Mouse (Mus musculus) layer of hippocampus, adult 18-20 months (tissue): ENCODE measurements around the gene Prkg1. TPM values are rescaled to one million over a fixed set of nuclear protein-coding genes. Genes with fewer than 3 reads are reported as not detected.
A peak's percentile ranks its signal among the peaks of the same experiment; 100 is the strongest.

ENCODE experiments used
- DNase-seq, 2 experiments: peaks; one replicate each; pipeline ENCODE4 v3.0.0; 2022; ENCODE audit warnings: low spot score in 2 of 2
- total RNA-seq, 2 experiments: library from RNA; stranded (reverse); gene quantifications; 2 replicates each; pipeline ENCODE4 v1.2.3; 2021

Gene Prkg1
- total RNA-seq, 2 experiments from 2014 or later = 20.8 to 22.6 TPM

DNA sequence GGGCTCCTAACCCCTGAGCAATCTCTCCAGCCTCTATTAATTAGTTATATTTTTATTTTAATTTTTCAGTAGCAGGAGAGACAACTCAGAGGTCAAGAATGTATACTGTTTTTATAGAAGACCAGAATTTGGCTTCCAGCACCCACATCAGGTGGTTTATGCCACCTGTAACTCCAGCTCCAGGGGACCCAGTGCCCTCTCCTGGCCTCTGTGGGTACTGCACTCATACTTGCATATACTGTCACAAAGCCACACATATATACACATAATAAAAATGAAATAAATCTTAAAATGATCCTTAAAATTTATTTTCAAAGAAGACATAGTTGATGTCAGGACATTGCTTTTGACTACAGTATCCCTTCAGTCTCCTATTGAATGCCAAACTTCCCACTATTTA, 862.5 kb downstream of the Prkg1 start:
- DNase-seq = no peak

DNA sequence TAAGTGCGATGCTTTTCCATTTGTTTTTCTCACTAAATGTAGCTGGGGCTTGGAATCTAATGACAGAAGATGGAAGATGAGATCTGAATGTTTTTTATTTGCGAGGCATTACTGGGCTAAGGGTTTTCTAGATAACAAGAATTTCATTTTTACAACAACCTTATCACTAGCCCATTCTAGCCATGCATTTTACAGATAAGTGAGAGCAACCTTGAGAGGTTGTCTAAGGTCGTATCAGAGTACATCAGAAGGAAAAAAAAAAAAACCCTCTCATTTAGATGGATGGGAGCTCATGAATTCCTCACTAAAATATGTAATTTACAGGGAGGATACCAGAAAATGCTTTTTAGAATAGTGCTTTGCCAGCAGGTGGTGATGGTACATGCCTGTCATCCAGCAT, 863.8 kb downstream of the Prkg1 start:
- no peak for DNase-seq

DNA sequence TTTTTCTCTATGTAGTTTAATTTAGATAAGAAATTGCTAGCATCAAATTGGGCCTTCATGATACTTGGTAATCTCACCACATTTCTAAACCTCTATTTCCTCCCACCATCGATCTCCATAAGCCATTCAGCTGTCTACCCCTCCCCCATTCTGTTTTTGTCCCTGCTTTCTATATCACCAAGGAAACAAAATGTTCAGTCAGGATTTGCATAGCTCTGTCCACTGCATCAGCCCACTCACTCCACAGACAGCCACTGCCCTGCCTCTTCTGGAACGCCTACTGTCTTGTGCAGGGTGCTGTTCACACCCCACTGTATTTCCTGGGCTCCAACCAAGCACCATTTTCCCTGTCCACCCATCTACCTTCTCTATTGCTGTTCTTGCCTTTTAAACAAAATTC, 874.5 kb downstream of the Prkg1 start:
- DNase-seq = no peak

DNA sequence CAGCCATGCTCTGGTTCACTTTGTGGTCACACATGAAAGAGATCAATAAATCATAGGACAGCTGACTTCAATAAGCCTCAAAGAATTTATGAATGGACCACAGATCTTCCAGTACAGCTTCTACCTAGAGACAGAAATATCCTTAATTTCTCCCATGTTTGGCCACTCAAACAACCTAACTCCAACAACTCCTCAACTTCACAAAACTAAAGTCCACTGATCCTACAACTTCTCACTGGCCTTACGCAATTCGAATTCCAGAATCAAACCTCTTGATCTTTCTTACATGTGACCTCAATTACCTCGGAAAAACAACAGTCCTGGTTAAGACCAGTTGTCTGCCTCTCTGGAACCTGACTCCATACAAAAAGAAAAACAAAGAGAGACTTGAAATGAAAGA, 875.0 kb downstream of the Prkg1 start:
- no peak for DNase-seq

DNA sequence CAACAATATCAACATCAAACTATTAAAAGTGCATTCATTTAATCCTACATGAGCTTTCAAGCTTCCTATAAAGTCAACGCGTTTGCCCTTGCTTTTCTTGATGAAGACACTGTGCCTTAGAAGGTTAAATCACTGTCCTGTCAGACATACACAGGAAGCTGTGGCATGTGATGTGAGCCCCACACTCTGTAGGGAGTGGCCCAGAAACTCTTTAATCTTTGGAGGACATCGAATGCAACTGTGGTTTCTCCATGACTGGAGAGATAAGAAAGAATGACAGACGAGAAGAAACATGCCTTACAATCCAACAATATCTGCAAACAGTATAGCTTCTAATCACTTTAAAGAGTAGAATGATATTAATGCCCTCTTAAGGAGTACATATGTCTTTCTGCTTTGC, 903.4 kb downstream of the Prkg1 start:
- DNase-seq = no peak

DNA sequence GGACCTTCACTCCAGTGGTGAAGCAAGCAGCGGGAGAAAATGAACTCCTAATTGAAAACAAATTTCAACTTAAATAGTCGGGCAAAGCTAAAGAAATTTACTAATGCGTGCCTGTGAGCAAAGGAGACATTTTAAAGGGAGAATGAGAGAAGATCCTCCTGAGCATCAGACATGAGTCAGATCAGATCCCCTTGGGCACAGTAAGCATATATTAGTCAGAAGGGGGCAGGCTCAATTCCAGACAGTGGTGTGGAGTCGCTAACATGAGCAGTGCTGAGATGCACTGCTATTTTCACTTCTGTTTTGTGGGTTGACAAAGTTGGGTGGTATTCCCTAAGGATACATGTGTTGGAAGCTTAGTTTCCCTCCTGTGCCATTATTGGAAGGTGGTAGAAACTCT, 913.8 kb downstream of the Prkg1 start:
- DNase-seq = no peak

DNA sequence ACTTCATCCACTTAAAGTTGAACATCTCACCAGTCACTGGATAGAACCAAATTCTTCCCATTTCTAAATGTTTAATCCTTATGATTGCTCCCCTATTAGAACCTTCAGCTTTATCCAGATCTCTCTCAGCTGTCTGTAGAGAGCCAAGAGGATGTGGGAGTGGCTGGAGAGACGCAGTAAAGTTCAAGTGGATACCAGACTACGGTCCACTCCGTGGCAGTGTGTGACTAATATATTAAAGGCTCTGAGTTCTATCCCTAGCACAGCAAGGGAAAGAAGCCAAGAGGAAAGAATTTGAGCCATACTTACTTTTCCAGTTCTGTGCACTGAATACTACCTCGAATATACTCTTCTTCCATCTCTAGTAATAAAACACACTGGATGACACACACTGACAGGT, 919.9 kb downstream of the Prkg1 start:
- no peak for DNase-seq

DNA sequence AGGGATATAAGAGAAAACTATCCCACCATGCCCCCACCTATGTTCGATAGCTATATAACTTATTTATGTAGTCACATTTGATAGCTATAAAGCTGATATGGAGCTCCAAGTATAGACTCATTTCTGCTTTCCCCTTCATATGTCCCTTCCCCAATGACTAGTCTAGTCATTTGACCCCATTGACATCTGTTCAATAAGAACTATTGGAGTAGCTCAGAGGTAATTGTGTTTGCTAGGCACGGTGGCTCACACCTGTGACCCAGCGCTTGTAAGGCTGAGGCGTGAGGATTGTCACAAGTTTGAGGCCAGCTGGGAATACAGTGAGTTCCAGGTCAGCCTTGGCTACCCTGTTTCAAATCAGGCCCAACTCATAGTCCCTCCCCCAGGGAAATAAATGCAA, 921.2 kb downstream of the Prkg1 start:
- no peak for DNase-seq

DNA sequence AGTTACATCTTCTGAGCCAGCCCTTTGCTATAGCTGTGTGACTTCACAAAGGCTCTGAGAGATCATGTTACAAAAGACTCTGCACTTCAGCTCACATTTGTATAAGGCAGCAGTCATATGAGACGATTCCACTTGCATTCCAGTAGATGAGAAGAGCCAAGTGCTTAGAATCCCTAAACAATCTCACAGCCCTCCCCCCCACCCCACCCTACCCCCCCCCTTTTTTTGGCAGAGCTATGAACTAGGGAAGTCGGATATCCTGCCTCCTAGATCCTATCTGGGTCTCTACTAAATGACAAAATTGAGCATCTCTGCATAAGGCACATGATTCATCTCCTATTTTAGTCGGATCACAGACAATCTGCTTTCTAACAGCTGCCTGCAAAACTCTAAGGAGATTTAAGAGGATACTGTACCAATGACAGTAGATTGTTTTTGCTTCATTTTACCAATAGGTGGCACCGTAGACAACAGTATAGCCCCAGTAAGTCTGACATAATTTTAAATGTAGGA, 921.7 kb downstream of the Prkg1 start:
- peak; percentile 21 to 82 for DNase-seq

DNA sequence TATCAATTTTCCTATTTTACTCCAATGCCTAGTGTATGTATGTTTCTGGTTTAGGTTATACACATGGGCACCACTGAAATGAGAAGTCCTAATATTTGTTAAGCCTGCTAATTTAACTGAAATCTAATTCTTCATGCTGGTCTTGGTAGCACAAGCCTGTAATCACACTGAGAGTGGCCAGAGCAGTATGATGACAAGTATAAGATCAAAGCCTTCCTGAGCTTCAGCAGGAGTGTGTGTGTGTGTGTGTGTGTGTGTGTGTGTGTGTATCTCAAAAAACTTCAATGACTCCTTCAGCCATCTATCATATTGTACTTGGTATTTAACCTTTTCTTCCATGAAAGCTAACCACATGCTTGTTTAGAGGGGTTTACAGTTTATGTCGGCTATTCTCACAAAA, 922.2 kb downstream of the Prkg1 start:
- DNase-seq = no peak

DNA sequence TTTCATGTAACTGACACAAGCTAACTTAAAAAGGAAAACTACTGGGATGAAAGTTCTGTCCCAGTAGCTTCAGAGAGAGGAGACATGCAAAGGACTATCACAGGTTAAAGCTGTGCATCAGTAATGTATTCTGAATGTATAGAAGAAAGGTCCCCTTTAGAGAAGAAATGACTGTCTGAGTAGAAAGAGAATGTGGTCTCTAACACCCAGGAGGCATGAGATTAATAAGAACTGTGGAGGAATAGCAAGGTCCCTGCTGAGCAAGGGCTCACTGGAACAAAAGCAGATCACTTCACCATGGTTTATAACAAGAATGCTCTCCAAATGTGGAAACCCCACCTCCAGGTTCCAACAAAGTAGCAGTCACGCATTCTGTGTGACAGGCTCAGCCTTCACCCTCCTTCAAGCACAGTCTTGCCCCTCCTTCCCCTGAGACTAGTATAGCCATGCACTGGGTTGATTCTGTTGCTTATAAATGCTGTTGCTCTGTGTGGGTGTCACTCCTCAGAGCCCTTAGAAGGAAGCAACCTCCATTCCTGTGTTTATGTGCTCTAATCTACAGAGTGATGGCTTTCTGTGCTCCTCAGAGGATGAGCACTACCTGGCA, 931.7 kb downstream of the Prkg1 start:
- DNase-seq = no peak

DNA sequence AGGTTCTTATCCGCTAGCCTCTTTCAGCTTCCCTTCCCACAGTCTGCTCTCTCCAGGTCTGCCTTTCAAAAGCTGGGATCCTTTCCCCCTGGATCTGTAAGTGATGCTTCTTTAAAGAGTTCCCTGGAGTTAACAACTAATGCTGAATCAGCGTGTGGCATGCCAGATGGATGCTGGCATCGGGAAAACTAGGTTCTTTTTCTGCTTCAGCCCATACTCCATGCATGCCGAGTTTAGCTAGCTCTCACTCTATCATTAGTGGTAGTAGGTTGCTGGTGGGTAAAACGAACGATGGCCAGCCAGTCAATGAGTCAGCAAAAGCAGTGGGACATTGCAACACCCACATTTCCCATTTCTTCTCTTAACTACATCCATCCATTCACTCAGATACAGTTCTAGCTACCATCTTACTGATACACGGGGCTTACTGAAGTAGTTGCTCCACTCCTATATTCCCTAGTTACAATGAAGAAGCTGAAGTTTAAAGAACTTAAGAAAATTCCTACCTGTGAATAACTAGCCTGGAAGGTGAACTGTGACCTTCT, 935.5 kb downstream of the Prkg1 start:
- DNase-seq = peak in 1 of 2 experiments; percentile 40

DNA sequence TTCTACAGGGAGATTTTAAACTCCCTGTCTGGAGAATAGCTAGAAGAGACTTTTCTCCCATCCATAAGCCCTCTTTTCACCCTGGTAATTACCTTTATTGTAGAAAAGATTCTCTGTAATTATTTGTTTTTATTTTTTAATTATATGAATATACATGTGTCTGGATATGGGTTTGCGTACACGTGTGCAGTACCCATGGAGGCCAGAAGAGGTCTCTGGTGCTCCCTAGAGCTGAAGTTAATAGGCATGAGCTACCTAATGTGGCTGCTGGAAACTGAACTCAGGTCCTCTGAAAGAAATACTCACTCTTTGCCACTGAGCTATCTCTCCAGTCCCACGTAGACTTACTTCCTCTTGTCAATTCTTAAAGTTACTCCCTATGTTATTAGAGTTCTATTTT, 937.0 kb downstream of the Prkg1 start:
- no peak for DNase-seq

DNA sequence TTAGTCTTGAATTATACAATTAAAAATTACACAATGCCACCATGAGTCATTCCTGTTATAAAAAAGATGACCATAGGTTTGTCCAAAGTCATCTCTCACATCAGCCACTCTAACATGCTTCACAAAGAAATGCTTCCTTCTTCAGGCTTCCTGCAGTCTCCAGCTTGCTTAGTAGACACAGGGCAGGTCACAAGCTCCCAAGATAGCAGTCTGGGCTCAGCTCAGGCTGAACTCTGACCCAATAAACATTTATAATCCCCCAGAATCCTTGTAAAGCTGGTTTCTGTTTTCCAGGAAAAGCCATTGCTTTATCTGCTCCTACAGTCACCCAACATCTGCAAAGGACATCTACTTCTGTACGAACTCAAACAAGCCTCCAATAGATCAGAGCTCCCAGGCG, 938.7 kb downstream of the Prkg1 start:
- DNase-seq = no peak

DNA sequence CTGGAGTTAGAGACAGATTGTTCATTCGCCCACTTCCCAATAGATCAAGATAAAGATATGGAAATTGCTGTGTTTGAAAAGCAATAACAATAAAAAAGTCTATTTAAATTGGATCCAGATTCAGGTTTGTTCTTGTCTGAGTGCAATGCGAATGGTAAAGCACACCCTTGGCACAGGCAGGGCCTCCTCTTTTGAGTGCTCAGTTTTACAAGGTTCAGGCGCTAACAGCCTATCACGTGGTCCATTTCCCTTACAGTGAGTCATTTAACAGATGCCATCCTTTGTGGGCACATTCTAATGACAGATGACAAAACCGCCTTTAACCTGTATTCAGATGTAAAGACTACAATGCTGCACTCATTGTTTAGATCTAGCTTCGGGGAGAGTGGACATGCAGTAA, 949.2 kb downstream of the Prkg1 start:
- peak; percentile 26 to 75 for DNase-seq

DNA sequence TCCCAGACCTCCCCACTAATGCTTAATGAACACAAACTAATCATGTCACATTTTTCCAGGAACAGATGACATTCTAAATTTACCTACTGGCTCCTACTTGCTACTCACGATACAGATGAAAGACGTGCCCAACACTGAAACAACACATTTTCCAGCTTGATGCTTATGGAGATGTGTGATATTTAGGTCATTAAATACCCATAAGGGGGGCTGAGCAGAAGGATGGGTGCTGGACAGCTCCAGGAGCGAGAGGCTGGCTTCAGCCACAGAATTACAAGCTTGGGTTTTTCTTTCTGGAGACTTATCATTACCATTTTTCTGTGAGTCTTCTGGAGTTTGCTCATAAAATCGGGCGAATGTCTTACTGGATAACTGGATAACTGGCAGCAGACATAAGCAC, 958.6 kb downstream of the Prkg1 start:
- no peak for DNase-seq

DNA sequence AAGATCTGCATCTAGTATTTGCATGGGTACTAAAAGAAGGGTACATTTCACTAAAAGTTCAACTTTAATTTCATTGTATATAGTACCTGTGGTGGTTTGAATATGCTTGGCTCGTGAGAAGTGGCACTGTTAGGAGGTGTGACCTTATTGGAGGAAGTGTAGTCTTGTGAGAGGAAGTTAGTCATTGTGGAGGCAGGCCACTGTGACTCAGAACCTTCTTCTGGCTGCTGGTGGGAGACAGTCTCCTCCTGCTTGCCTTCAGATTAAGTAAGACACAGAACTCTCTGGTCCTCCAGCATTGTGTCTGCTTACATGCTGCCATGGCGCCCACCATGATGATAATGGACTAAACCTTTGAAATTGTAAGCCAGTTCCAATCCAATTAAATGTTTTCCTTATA, 984.0 kb downstream of the Prkg1 start:
- no peak for DNase-seq

DNA sequence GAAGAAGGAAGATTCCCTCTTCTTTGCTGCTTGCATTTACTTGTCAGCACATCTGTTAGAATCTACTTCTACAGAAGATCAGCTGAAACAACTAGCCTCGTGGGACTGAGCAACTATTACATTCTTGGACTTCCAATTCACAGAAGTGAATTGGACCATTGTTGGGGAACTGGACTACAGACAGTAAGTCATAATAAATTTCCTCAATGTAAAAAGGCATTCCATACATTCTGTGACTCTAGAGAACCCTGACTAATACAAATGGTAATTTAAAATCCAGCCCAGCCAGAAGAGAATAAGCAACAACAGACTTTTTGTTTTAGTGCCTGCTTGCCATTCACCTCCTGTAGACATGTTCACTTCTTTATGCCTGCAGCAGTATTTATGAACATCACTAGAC, 996.5 kb downstream of the Prkg1 start:
- DNase-seq = no peak

DNA sequence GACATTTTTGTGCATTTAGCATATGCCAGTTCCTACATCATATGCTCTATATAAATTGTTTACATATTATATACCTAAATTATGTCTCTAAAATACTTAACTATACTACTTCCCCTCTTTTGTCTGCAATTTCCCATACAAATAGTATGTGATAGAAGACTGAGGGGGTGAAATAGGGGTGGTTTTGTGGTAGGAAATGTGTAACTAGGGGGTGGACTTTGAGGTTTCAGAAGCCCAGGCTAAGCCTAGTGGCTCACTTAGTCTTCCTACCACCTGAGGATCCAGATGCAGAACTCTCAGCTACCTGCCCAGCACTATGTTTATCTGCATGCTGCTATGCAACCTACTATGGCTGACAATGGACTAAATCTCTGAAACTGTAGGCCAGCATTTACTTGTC, 1020.4 kb downstream of the Prkg1 start:
- DNase-seq = no peak

DNA sequence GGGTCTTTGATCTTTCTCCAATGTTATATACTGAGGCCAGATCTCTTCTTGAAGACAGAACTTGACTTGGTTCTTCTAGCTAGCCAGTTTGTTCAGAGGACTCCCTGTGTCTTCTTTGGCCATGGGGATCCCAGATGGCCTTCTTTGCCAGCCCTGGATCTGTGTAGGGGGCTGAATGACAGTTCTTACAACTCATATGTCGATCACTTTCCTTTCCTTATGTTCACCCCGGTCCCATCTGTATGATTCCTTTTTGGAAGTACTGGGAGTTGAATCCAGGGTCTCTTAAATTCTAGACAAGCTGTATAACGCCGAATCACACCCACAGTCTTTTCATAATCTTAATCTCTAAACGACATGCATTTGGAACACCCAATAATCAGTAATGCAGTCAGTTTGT, 1065.7 kb downstream of the Prkg1 start:
- peak; percentile 10 to 59 for DNase-seq

DNA sequence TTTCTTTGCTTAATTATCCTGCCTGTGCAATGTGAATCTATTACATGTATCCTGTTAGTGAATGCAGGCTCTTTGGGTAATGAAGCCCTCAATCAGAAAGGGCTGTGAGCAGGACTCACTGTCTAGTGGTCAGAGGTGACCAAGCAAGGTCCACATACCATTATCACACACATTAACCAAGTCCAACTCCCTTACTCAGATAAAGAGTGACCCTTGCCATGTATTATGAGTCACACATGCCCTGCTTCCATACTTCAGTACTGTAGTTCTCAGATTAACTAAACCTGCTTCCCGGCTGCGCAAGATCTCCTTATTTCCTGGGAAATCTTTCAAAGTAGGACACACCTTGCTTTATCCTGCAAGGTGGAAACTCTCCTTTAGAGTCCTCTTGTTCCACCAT, 1073.6 kb downstream of the Prkg1 start:
- DNase-seq = no peak

DNA sequence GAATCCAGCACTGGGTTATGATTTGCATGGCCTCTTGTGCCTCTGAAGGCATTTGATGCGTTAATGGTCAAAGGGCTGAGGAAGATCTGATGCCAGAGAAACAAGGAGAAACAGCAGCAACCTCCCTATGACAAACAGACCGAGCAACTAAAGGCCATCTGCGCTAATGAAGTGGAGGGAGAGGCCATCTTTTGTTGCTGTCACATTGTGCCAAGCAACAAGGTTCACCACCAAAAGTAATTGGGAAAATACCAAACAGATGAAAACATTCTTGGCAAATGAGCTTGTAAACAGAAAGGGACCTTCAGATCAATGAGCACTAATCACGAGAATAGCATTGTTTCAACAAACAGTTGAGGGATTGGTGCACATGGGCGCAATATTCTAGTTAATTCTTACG, 1074.1 kb downstream of the Prkg1 start:
- no peak for DNase-seq

DNA sequence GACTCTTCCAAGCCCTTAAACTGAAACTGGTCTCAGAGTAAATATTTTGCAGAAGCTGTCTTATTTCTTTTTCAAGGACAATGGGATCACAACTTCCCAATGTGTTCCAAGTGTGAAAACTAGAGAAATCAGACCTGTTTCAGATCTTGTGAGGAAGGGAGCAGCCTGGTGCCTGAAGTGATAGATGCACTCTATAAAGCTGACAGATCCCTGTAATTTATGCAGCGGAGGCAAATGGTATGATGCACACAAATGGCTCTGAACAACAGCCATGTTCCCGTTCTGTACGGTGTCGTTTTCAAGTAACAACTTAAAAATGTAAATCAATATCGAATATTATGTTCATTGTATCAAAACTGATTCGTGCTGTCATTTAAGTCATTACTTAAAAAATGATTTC, 1076.9 kb downstream of the Prkg1 start:
- DNase-seq = peak in 1 of 2 experiments; percentile 37

DNA sequence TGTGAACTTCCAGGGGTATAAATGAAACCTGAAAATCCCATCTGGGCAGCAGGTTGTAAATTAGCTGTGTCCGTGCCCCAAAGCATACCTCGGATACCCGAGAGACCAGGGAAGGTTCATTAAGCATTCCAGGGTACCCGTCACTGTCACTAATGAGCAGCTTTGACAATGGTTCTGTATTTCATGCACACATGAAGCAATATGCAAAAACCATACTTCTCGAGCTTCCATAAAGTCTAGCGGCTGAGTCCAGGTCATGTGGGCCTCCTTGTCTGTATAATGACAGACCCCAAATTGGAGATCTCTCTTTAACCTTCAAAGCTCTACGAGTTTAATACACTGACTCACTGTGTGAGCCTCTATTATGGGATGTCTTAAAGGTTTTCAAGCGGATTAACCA, 1088.5 kb downstream of the Prkg1 start:
- no peak for DNase-seq
